ENCODE assay signal across 12 mouse cellular contexts in genomic region chr11:76917230-76917548, GRCm38 (mm10). TPM values are rescaled to one million over a fixed set of nuclear protein-coding genes. Genes with fewer than 3 reads are reported as not detected.
A peak's percentile ranks its signal among the peaks of the same experiment; 100 is the strongest.
DNase-seq lines count a peak whose midpoint lies in the region; ATAC-seq and TF ChIP-seq lines count a peak whose summit lies in the region.
"Had no signal": no experiment of that assay in that cellular context is flagged by ENCODE, and none has a peak within 500 bp of the region (broad histone marks: within the 10 kb centered on the region; RNA-seq: fewer than 3 reads in every experiment).

No protein-coding gene starts in this region.

- no peak overlapping the region for H3K9ac ChIP-seq in kidney, postnatal 0 days (ENCODE audit: low read depth, low read length)
- 0 out of 2 replicates have a peak overlapping the region, but pooled peaks have one; percentile 14 for H3K9ac ChIP-seq in embryonic facial prominence, embryonic 14.5 days (ENCODE audit: low read depth, low read length)
- 0 out of 2 replicates have a peak overlapping the region, but pooled peaks have one; percentile 22 for H3K9ac ChIP-seq in neural tube, embryonic 13.5 days

- H3K27me3 ChIP-seq in kidney, postnatal 0 days (ENCODE audit: insufficient read depth, low read length), result no peaks in the 10 kb centered on the region
- H3K27me3 ChIP-seq in embryonic facial prominence, embryonic 14.5 days (replicated peaks; ENCODE audit: control insufficient read depth, insufficient read depth, low read length), result no peaks in the 10 kb centered on the region
- H3K27me3 ChIP-seq in neural tube, embryonic 13.5 days, result no peaks in the 10 kb centered on the region; the same call in 1 of the 2 replicates

- H3K27ac ChIP-seq in kidney, postnatal 0 days, result no peak overlapping the region
- H3K27ac ChIP-seq in embryonic facial prominence, embryonic 14.5 days (replicated peaks; ENCODE audit: low read depth, low read length), result no peak overlapping the region
- H3K27ac ChIP-seq in neural tube, embryonic 13.5 days (replicated peaks), result no peak overlapping the region

- H3K36me3 ChIP-seq in kidney, postnatal 0 days (ENCODE audit: insufficient read depth, low read length), result no peaks in the 10 kb centered on the region
- no peaks in the 10 kb centered on the region for H3K36me3 ChIP-seq in embryonic facial prominence, embryonic 14.5 days (ENCODE audit: control insufficient read depth, insufficient read depth, low read length)
- H3K36me3 ChIP-seq in neural tube, embryonic 13.5 days, result no peaks in the 10 kb centered on the region

- peaks cover 15% of the 10 kb centered on the region for H3K4me1 ChIP-seq in kidney, postnatal 0 days (replicated peaks; ENCODE audit: insufficient read depth, low read length)
- peaks cover 14% of the 10 kb centered on the region for H3K4me1 ChIP-seq in embryonic facial prominence, embryonic 14.5 days (ENCODE audit: control insufficient read depth, insufficient read depth, low read length)
- H3K4me1 ChIP-seq in neural tube, embryonic 13.5 days (replicated peaks), result peaks cover 23% of the 10 kb centered on the region

- DNase-seq in kidney, postnatal 0 days (ENCODE audit: low spot score), result peak; percentile 39
- no peak for DNase-seq in kidney, postnatal 14 days
- peak; percentile 38 for DNase-seq in embryo, embryonic 10.5 days (ENCODE audit: low spot score)
- no peak for DNase-seq in embryonic facial prominence, embryonic 14.5 days (ENCODE audit: low spot score)
- DNase-seq in cerebellum, adult 18-20 months, result no peak
- DNase-seq: cerebellum, adult 9-11 months; layer of hippocampus, postnatal 36 days; lung, adult 2 months had no signal

- no peaks in the 10 kb centered on the region for H3K9me3 ChIP-seq in kidney, postnatal 0 days (replicated peaks; ENCODE audit: low read length)
- no peaks in the 10 kb centered on the region for H3K9me3 ChIP-seq in embryonic facial prominence, embryonic 14.5 days (ENCODE audit: control insufficient read depth, low read length)
- no peaks in the 10 kb centered on the region for H3K9me3 ChIP-seq in neural tube, embryonic 13.5 days

- H3K4me3 ChIP-seq in kidney, postnatal 0 days (replicated peaks; ENCODE audit: low read depth, low read length), result no peak overlapping the region
- H3K4me3 ChIP-seq in embryonic facial prominence, embryonic 14.5 days (ENCODE audit: low read depth, low read length), result no peak overlapping the region
- H3K4me3 ChIP-seq in neural tube, embryonic 13.5 days, result no peak overlapping the region

- TF ChIP-seq CTCF in kidney, postnatal 0 days (IDR thresholded peaks at IDR 0.05; ENCODE audit: low read depth), result no peak

- peak overlapping the region; percentile 39 for H3K4me2 ChIP-seq in kidney, postnatal 0 days (ENCODE audit: low read length)
- H3K4me2 ChIP-seq in embryonic facial prominence, embryonic 14.5 days (ENCODE audit: low read depth, low read length), result peak overlapping the region; percentile 40
- peak overlapping the region; percentile 25 for H3K4me2 ChIP-seq in neural tube, embryonic 13.5 days

- no peak for ATAC-seq in kidney, postnatal 0 days (replicated peaks; ENCODE audit: low FRiP score, low read depth)
- ATAC-seq in embryonic facial prominence, embryonic 14.5 days (ENCODE audit: low read depth), result no peak
- no peak; the same call in 1 of the 2 replicates for ATAC-seq in neural tube, embryonic 13.5 days (ENCODE audit: low read depth)
- ATAC-seq in megakaryocyte progenitor cell, adult 5-6 weeks (replicated peaks; ENCODE audit: poor library complexity), result no peak

- 15% methylated on average over 3 of the region's 3 CpGs for WGBS in kidney, postnatal 0 days
- WGBS in embryonic facial prominence, embryonic 14.5 days, result 26% methylated on average over 3 of the region's 3 CpGs
- 42% methylated on average over 3 of the region's 3 CpGs for WGBS in neural tube, embryonic 13.5 days

RNA-seq across cellular contexts. Expression of gene Blmh, which starts 7.4 kb away (rescaled TPM):
- 133 and 143 TPM in 2 replicates for polyA plus RNA-seq in kidney, postnatal 0 days (2015; fragmentation: Nextera tagmentation; extraction: Ambion mirVana)
- polyA plus RNA-seq in embryonic facial prominence, embryonic 14.5 days (2014; fragmentation: Nextera tagmentation; extraction: Ambion mirVana), result 127 and 137 TPM in 2 replicates
- polyA plus RNA-seq in neural tube, embryonic 13.5 days (2015; fragmentation: Nextera tagmentation; extraction: Ambion mirVana), result 146 and 180 TPM in 2 replicates
- total RNA-seq in megakaryocyte progenitor cell, adult 5-6 weeks (2015), result 63.5 and 71.3 TPM in 2 replicates
- 196 and 216 TPM in 2 replicates for total RNA-seq in megakaryocyte progenitor cell, adult 5-6 weeks (2017)

RNA-seq across cellular contexts. Expression of gene Tmigd1, which starts 15.2 kb away (rescaled TPM):
- polyA plus RNA-seq in kidney, postnatal 0 days (2015; fragmentation: Nextera tagmentation; extraction: Ambion mirVana), result 22.6 and 25.5 TPM in 2 replicates
- 0.62 and 1.5 TPM in 2 replicates for polyA plus RNA-seq in embryonic facial prominence, embryonic 14.5 days (2014; fragmentation: Nextera tagmentation; extraction: Ambion mirVana)
- polyA plus RNA-seq in neural tube, embryonic 13.5 days (2015; fragmentation: Nextera tagmentation; extraction: Ambion mirVana), result 0.21 TPM in 1 of 2 replicates, not detected in the other
- total RNA-seq in megakaryocyte progenitor cell, adult 5-6 weeks (2015), result not detected in 2 replicates
- total RNA-seq in megakaryocyte progenitor cell, adult 5-6 weeks (2017), result not detected in 2 replicates
- total RNA-seq: ES-E14; hematopoietic stem cell, adult 5-6 weeks; layer of hippocampus, postnatal 36 days had no signal

Comparison
In these comparisons a context has a peak if more than half of its experiments do, and no peak if none do; other contexts are left out.
1. DNase-seq: peak in kidney, postnatal 0 days (single experiment) and embryo, embryonic 10.5 days (single experiment); none in kidney, postnatal 14 days (single experiment), embryonic facial prominence, embryonic 14.5 days (single experiment) and cerebellum, adult 18-20 months (0 of 2).
2. Peak in every context shown above with its lines, with median percentiles within 50 percentile points of each other: H3K4me2 ChIP-seq.